Mouse (Mus musculus): ENCODE data around the gene St8sia1.
"Not testable (repeated sequence)": the region's sequence is repeated elsewhere in the genome, so short reads cannot be mapped to it uniquely, and the experiment has no call there.

St8sia1 gene

DNA sequence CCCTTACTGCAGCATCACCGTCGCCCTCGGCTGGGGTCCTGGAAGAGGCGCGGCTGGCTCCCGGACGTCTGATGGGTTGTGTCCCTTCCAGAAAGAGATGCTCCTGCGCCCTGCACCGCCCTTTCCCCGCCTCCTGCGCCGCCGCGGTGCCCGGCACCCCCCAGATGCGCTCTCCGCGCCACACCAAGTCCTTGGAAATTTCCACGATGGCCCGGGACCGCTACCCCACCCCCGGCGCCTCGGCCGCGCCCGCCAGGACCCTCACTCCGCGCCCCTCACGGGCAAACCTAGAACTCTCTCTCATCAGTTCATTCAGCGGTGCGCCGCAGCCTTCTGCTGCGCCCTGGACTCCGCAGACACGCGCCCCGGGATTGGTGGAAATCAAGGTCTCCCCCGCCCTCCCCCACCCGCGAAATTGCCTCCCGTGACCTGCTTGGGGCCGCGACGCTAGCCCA lies at the start of gene St8sia1:
Gene St8sia1, minus strand, starts transcription at position 377 of the 455 bp plus-strand sequence.
- DNase-seq = peak; percentile 83

DNA sequence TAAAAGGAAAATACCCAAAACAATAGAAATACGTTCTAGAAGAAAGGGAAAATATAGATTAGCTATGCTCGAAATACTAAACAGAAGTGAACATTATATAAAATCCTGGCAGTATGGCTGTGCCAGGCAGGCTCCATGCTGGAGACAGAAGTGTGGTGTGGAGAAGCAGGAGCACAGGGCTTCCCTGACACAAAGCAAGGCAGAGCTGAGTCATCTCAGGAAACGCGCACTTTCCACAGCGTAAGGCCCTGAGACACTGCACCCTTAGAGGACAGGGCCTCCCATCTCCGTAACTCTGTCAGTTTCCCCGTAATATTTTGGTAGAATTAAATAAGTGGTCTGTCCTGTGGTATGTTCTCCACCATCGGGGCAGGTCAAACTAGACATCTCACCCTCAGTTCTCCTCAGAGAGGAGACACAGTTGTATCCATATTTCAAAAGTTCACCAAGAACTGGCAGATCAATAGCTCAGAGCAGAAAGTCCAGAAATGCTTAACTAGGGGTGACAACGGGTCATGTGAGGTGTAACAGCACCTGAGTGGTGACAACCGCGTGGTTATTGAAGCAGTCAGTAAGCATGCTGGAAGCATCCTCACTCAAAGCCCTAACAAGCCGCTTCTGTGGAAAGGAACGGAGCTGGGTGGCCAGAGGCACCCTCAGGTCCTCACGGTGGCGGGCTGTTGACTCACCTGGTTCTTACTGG lies 48.4 kb upstream of the St8sia1 start:
- no peak for DNase-seq

DNA sequence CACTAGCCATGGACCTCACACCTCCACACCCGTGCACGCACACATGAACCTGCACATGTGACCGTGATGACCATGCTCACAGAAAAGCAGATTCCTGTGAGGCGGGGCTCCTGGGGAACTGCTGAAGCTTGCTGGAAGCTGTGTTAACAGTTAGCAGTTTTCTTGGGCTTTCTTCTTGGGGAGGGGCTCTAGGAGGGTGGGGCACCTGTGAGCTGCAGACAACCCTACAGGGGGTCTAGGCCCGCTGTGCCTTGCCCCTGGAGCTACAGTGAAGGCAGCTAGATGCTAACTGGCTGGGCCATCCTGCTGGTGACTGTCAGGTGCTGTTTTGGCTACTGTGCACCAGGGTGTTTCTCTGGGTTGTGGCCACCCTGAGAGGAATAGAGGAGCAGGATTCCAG lies 44.6 kb upstream of the St8sia1 start:
- DNase-seq = no peak

DNA sequence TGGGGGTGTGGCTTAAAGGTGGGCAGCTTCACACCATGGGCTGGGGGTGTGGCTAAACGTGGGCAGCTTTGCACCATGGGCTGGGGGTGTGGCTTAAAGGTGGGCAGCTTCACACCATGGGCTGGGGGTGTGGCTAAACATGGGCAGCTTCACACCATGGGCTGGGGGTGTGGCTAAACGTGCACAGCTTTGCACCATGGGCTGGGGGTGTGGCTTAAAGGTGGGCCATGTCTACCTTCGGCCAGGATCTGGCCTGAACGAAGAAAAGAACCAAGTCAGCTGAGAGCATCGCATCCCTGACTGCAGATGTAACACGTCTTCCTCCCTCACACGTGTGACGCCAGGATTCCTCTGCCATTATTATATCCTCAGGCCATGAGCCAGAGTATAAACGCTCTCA lies 41.0 kb upstream of the St8sia1 start:
- DNase-seq = not testable (repeated sequence)

DNA sequence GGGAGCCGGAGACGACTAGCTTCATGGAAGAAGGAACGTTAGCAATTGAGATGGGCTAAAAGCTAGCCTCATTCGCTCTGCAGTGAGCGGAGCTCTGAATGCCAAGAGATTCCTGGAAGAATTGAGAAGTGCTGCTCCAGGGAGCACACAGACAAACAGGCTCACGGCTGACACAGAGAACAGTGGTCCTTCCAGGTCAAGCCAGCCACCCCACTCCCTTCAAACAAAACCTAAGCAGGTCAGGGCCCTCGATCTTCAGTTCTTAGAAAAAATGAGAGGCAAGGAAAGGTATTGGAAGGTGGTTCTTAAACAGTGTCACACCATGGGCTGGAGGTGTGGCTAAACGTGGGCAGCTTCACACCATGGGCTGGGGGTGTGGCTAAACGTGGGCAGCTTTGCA lies 40.5 kb upstream of the St8sia1 start:
- DNase-seq = no peak

DNA sequence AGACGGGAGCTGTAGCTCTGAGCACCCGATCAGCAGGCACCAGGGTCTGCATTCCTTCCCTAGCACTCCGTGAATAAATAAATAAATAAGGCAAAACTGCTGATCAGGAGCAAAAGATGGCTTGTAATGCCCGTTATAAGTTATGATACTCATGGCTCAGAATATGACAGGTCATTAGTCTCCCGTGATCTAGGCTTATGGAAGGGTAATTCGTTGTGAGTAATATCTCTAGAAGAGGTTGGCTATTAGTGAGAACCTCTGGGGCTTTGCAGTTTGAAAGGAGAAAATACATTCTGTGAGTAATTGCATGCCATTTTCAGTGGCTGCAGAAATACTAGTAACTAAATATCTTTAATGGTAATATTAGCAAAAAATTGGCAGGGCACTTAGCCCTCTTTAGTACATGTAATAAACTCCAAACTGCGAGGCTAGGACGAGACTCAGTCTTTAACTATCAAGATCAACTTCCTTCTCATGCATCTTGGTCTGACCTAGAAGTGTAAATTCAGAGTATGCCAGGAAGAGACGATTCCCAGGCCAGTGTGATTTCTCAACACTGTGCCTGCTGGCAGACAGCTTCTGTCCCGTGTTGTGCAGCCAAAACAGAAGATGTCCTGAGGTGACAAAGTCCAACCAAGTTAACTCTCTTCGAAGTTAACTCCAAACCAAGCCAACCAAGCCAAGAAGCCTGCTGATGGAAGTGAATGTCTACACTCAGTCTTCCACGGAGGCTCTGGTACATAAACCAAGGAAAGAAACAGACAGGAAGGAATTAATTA lies 34.2 kb upstream of the St8sia1 start:
- no peak for DNase-seq

DNA sequence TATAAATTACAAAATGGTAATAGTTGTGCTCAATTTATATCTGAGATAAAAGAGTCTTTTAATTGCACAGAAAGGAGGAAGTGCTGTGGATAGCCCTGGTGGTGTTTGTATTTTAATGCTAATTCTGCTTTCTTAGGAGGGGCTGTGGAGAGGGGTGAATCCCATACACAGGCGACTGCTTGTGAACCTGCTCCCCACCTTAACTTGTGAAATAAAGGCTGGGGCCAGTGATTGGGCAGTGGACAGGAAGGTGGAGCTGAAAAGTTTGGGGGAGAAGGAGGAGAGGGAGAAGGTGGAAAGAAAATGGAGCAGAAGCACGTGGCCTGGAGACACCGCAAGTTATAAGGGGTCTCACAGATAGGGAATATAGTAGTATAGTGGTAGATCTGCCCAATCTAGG lies 32.6 kb upstream of the St8sia1 start:
- DNase-seq = no peak

DNA sequence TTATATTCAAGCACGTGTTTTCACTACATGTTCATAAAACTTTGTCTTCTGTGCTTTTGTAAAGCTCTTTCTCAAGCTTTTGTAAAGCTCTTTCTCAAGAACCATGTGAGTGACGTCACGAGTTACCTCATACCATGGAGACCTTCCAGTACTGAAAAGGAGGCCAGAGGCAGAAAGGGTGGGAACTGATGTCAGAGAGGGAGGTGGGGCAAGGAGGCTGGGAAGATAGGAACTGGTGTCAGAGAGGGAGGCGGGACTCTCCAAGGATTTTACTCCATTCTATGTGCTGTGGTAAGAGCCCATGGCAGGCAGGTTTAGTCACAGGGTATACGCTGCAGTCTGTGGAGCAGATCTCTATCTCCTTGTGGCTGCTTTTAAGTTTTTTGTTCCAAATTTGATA lies 31.3 kb upstream of the St8sia1 start:
- no peak for DNase-seq

DNA sequence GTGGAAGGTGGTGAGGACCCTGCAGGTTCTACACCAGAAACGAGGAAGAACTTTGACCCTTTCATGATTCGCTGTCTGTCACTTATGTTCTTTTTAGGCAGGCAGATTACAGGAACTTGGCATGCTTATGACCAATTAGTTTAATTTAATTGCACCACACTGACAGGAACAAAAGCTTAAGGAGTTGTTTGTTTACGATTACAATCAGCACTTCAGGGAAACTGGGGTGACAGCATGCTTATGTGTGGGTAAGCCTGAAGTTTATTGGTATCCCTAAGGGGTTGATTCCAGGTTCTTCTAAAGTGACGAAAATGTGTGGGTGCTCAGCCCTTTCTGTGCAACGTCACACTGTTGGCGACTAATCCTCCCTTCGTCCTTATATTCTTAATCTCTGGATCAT lies 30.6 kb upstream of the St8sia1 start:
- no peak for DNase-seq

DNA sequence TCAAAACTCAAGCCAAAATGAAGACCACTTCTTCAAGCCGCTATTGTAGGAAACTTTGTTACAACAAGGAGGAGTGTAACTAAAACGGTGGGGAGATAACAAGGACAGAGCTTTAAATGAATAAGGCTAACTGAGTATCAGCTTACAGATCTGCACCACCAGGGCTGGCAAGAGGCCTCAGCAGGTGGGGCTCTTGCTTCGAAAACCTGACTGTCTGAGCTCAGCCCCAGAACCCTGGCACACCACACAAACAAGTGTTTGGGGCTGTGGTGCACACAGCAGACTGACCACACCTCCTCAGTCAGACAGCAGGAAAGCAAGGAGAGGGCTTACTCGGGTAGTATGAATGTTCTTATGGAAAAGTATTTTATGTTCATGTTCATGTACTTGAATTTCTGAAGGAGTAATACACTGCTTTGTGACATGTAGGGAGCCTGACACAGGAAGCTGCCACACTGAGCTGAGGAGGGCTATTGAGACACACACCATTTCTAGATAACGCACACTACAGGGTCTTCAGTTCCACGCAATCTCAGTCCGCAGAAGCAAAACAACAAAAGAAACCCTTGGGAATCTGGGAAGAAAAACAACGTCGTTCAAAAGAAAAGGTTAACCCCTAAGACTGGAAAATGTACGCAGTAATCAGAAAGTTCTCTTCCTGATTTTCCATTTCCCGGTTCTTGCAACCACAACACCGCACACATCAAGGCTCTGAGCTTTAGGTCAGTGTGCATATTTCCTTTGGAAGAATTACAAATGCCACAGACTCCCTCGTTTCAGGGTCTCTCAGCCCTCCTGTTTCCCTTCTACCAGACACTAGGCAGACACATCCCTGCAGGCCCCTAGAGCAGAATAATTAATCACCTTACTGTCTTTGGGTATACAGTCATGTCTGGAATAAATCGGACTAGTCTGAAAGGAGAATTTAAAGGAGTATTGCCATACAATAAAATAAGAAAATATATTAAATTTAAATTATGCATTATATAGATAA lies 29.8 kb upstream of the St8sia1 start:
- DNase-seq = no peak

DNA sequence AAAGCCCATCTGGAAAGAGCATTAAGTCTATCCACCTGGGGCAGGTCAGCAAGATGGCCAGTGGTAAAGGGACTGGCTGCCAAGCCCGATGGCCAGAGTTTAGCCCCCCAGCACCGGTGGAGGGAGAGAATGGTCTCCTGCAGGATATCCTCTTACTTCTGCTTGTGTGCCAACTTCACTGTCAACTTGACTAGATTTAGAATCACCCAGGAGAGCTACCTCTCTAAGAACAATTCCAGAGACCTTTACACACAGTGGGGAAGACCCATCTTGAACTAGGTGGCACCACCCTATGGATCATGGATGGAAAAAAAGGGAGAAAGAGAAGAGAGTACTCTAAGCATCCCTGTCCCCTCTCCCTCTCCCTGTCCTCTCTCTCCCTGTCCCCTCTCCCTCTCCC lies 28.7 kb upstream of the St8sia1 start:
- DNase-seq = no peak

DNA sequence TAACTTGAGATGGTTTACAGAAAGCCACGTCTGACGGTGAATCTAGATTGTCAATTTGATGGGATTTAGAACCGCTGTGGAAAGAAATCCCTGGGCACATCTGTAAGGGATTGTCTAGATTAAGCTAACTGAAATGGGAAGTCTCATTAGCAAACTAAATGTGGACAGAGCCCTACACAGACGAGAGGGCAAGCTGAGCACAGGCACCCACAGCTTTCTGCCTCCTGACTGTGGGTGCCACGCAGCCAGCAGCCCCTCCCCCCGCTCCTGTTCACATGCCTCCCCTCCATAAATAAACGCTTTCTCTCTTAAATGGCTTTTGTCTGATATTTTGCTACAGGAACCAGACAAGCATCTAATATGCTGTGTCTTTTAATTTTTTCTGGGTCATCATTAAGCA lies 27.8 kb upstream of the St8sia1 start:
- no peak for DNase-seq

DNA sequence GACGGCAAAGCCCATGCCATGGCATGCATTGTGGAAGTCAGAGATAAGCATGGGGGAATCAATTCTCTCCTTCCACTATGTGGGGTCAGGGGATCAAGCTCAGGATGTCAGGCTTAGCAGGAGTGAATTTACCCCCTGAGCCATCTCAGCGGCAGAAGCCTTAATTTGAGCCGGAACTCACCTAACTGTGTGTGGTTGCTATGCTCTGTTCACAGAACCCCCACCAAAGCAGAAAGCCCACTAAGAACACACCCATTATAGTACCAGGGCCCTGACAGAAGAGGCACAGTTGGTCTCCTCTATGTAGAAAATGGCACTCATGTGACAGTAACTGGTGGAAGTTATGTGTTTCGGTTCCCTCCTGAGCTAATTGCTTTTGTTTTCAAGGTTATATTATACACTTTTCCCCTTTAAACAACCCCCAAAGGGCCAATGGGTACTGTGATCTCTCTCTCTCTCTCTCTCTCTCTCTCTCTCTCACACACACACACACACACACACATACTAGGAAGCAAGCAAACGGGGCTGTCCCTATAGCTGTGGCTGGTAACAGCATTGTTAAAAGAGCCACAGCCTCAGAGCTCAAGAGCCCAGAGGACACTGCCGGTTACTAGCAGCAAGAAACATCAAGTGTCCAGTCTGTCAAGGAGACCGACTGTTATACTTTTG lies 27.3 kb upstream of the St8sia1 start:
- DNase-seq = no peak

DNA sequence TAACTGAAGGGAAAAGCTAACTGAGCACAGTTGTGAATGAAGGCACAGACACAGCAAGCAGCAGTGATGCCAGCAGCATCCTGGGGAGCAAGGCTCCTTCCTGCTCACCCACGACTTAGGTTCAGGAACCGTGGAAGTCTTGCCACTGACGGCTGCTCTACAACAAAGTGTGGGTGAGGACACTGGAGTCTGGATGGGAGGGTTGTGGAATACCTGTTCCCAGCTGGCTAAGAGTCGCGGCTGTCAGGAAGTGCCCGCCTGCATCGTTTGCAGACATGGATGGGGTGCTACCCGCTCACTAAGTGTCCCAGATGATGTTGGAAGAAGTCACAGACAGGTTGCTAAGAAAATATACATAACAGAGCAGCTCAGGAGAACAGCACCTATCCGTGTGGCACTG lies 26.3 kb upstream of the St8sia1 start:
- no peak for DNase-seq

DNA sequence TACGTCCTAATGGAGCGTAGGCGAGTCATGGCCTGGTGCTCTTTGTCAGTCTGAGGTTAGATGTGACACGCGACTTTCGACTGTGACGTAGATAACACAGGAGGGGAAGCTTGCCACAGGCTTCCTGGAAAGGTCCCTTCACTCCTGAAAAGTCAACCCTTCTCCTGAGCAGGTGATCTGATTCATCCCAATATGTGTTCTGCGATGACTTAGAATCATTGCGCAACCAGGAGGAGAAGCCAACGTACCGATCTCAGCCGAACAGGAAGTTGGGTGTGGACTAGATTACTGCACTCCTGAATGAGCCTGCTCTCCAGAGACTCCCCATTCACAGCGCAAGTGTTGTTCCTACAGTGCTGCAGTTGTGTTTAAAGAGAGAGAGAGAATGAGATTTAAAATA lies 25.2 kb upstream of the St8sia1 start:
- no peak for DNase-seq

DNA sequence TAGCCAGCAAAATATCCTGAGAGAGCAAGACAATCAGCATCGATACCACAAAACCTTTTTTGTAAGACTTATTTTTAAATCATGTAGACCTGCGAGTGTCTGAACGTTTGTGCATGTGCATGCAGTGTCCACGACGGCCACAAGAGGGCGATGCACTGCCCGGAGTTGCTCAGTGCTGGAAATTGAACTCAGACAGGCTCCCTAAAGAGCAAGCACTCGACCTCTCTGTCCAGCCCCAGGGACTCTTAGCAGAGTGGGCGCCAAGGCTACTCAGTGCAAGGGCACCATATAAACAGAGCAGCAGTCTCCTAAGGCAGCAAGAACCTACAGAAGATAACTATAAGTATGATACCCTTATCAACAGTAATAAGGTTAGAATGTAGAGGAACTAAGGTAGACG lies 24.5 kb upstream of the St8sia1 start:
- DNase-seq = peak; percentile 31

DNA sequence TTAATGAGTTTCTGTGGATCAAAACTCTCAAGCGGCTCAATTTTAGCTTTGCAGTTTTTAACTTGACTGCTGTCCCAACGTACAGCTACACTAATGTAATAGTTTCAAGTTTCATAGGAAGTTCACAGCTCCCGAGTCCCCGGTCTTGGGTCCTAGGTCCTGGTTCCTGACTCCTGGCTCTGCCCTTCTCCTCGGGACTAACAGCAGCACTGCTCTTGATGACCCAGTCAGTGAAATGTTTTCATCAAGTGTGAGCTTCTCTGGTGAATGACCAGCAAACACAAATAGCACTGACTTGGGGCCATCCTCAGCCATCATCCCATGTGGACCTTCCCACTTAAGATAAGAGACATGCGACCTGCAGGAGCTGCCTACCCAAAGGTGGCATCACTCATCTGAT lies 24.0 kb upstream of the St8sia1 start:
- no peak for DNase-seq

DNA sequence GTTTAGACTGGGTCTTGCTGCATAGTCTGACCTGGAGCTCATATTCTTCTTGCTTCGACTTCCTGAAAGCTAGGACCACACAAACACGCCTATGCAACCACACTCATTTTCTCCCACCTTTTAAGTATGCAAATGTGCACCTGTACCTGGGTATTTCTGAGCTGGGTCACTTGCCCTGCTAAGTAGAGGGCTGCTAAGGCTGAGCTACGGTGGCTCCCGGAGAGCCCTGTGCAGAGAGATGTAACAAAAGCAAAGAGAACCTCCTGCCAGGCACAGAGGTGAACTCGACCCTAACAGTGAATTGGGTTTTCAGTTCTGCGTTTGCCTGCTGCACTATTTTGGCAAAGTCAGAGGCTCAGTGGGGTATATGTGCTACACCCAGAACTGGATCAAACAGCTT lies 23.4 kb upstream of the St8sia1 start:
- no peak for DNase-seq

DNA sequence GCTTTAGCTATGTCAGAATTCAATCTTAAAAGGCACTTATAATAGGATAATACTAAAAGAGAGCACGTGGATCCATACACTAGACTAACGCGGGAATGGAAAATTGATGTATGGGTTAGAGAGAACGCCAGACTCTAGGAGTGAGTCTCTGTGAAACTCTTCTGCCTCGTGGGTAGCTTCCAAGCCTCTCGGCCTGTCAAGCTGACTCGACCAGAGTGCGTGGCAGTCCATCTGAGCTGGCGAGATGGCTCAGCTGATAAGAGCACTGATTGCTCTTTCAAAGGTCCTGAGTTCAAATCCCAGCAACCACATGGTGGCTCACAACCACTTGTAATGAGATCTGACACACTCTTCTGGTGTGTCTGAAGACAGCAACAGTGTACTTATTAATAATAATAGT lies 22.5 kb upstream of the St8sia1 start:
- not testable (repeated sequence) for DNase-seq

DNA sequence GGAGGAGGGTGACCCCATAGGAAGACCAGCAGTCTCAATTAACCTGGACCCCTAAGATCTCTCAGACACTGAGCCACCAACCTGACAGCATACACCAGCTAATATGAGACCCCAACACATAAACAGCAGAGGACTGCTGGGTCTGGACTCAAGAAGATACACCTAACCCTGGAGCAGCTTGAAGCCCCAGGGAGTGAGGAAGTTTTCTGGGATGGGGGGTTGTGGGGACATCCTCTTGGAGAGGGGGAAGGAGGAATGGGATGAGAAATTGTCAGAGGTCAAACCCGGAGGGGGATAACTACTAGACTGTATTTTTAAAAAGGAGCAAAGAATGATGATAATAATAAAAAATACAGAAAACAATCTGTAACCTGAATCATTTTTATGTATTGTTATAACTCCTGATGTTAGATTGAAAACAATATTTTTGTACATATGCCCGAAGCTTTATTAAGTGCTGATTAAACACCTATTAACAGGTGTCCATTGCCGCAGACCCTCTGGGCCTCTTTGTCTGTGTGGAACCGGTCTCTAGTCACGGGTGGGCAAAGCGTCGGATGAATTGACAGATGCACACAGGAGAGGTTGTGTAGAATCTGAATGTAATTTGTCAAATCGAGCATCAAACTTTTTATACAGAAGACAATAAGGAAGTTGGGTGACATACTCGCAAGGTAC lies 21.4 kb upstream of the St8sia1 start:
- not testable (repeated sequence) for DNase-seq

DNA sequence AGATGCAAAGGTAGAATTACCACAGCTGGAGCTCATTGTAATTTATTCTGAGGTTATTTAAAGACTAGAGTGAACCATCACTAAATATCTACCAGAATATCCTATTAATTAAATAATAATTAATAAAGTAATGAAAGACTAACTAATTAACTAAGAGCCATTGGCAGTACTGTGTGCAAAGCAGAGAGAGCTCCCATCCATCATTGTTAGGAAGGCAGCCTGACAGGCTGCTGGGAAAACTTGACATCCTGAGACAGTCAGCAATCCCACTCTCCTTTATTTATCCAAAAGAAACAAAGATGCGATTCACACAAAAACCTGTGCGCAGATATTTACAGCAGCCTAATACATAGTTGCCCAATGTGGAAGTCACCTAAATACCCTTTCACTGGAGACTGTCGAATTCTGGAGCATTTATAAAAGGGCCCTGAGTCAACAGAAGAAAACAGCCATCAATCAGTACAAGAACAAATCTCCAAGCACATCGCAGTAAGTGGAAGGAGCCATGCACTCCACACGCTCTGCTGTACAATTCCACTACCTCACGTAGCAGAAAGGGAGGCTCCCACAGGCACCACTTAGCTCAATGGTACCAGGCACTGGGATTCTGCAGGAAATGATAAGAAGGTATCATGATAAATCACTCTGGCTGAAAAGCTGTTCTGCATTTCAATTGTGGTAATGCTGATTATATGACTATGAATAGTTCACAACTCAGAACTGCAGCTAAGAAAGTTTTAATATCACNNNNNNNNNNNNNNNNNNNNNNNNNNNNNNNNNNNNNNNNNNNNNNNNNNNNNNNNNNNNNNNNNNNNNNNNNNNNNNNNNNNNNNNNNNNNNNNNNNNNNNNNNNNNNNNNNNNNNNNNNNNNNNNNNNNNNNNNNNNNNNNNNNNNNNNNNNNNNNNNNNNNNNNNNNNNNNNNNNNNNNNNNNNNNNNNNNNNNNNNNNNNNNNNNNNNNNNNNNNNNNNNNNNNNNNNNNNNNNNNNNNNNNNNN lies 15.7 kb upstream of the St8sia1 start:
- DNase-seq = no peak

Measured in cerebellum, adult 11-12 months (tissue).